Comparison of ENCODE assay signal across 20 mouse cellular contexts in genomic region chr1:62806014-62806413, GRCm38 (mm10).
A peak's percentile ranks its signal among the peaks of the same experiment; 100 is the strongest.
DNase-seq lines count a peak whose midpoint lies in the region; ATAC-seq and TF ChIP-seq lines count a peak whose summit lies in the region.
"Had no signal": no experiment of that assay in that cellular context is flagged by ENCODE, and none has a peak within 500 bp of the region (broad histone marks: within the 10 kb centered on the region; RNA-seq: fewer than 3 reads in every experiment).

No protein-coding gene starts in this region.

- H3K9me3 ChIP-seq in forebrain, embryonic 14.5 days (replicated peaks; ENCODE audit: control insufficient read depth, low read length) = no peaks in the 10 kb centered on the region
- H3K9me3 ChIP-seq in forebrain, postnatal 0 days (ENCODE audit: low read length) = no peaks in the 10 kb centered on the region
- no peaks in the 10 kb centered on the region for H3K9me3 ChIP-seq in hindbrain, postnatal 0 days (ENCODE audit: low read length)
- no peaks in the 10 kb centered on the region for H3K9me3 ChIP-seq in hindbrain, embryonic 13.5 days
- no peaks in the 10 kb centered on the region for H3K9me3 ChIP-seq in embryonic facial prominence, embryonic 14.5 days (ENCODE audit: control insufficient read depth, low read length)
- H3K9me3 ChIP-seq: forebrain, embryonic 13.5 days; heart, embryonic 13.5 days had no signal

- H3K36me3 ChIP-seq in forebrain, embryonic 14.5 days (ENCODE audit: control insufficient read depth, insufficient read depth, low read length) = no peaks in the 10 kb centered on the region
- H3K36me3 ChIP-seq in forebrain, postnatal 0 days (ENCODE audit: insufficient read depth) = no peaks in the 10 kb centered on the region
- no peaks in the 10 kb centered on the region for H3K36me3 ChIP-seq in hindbrain, postnatal 0 days (ENCODE audit: insufficient read depth, low read length)
- no peaks in the 10 kb centered on the region for H3K36me3 ChIP-seq in hindbrain, embryonic 13.5 days
- no peaks in the 10 kb centered on the region for H3K36me3 ChIP-seq in embryonic facial prominence, embryonic 14.5 days (ENCODE audit: control insufficient read depth, insufficient read depth, low read length)
- H3K36me3 ChIP-seq: heart, embryonic 13.5 days had no signal

- no peaks in the 10 kb centered on the region for H3K4me1 ChIP-seq in forebrain, embryonic 14.5 days (ENCODE audit: control insufficient read depth, insufficient read depth, low read length)
- H3K4me1 ChIP-seq in forebrain, postnatal 0 days (ENCODE audit: insufficient read depth) = no peaks in the 10 kb centered on the region
- no peaks in the 10 kb centered on the region for H3K4me1 ChIP-seq in hindbrain, postnatal 0 days (ENCODE audit: insufficient read depth, low read length)
- peaks cover 11% of the 10 kb centered on the region for H3K4me1 ChIP-seq in hindbrain, embryonic 13.5 days (replicated peaks)
- H3K4me1 ChIP-seq in embryonic facial prominence, embryonic 14.5 days (ENCODE audit: control insufficient read depth, insufficient read depth, low read length) = peaks cover 5% of the 10 kb centered on the region
- H3K4me1 ChIP-seq: forebrain, embryonic 13.5 days had no signal

- WGBS in forebrain, embryonic 14.5 days = 22% methylated on average over 1 of the region's 1 CpGs
- 4% methylated on average over 1 of the region's 1 CpGs for WGBS in forebrain, postnatal 0 days
- 19% methylated on average over 1 of the region's 1 CpGs for WGBS in hindbrain, postnatal 0 days
- 29% methylated on average over 1 of the region's 1 CpGs for WGBS in hindbrain, embryonic 13.5 days
- WGBS in embryonic facial prominence, embryonic 14.5 days = 17% methylated on average over 1 of the region's 1 CpGs

- no peaks in the 10 kb centered on the region for H3K27me3 ChIP-seq in forebrain, embryonic 14.5 days (replicated peaks; ENCODE audit: control insufficient read depth, insufficient read depth, low read length)
- H3K27me3 ChIP-seq in forebrain, postnatal 0 days (ENCODE audit: insufficient read depth, low read length) = no peaks in the 10 kb centered on the region
- H3K27me3 ChIP-seq in hindbrain, postnatal 0 days (ENCODE audit: insufficient read depth, low read length) = no peaks in the 10 kb centered on the region
- no peaks in the 10 kb centered on the region for H3K27me3 ChIP-seq in hindbrain, embryonic 13.5 days
- H3K27me3 ChIP-seq in embryonic facial prominence, embryonic 14.5 days (replicated peaks; ENCODE audit: control insufficient read depth, insufficient read depth, low read length) = no peaks in the 10 kb centered on the region
- H3K27me3 ChIP-seq: forebrain, embryonic 13.5 days; heart, embryonic 13.5 days; Patski had no signal

- no peak overlapping the region for H3K9ac ChIP-seq in forebrain, embryonic 14.5 days (ENCODE audit: low read length)
- no peak overlapping the region for H3K9ac ChIP-seq in forebrain, postnatal 0 days
- no peak overlapping the region for H3K9ac ChIP-seq in hindbrain, postnatal 0 days (replicated peaks; ENCODE audit: low read length)
- no peak overlapping the region for H3K9ac ChIP-seq in hindbrain, embryonic 13.5 days
- H3K9ac ChIP-seq in embryonic facial prominence, embryonic 14.5 days (ENCODE audit: low read depth, low read length) = no peak overlapping the region
- H3K9ac ChIP-seq: forebrain, embryonic 13.5 days; heart, embryonic 13.5 days had no signal

- no peak for TF ChIP-seq CTCF in forebrain, postnatal 0 days (IDR thresholded peaks at IDR 0.05; ENCODE audit: low read depth)
- TF ChIP-seq CTCF in hindbrain, postnatal 0 days (IDR thresholded peaks at IDR 0.05; ENCODE audit: low read depth) = no peak

- H3K4me2 ChIP-seq in forebrain, embryonic 14.5 days (ENCODE audit: low read length) = no peak overlapping the region
- H3K4me2 ChIP-seq in forebrain, postnatal 0 days (ENCODE audit: low read depth) = no peak overlapping the region
- H3K4me2 ChIP-seq in hindbrain, postnatal 0 days (ENCODE audit: low read depth, low read length) = no peak overlapping the region
- H3K4me2 ChIP-seq in hindbrain, embryonic 13.5 days = no peak overlapping the region
- H3K4me2 ChIP-seq in embryonic facial prominence, embryonic 14.5 days (ENCODE audit: low read depth, low read length) = no peak overlapping the region
- H3K4me2 ChIP-seq: forebrain, embryonic 13.5 days; heart, embryonic 13.5 days had no signal

- DNase-seq in forebrain, embryonic 14.5 days (ENCODE audit: low spot score) = peak; percentile 16
- no peak for DNase-seq in forebrain, postnatal 0 days
- DNase-seq in hindbrain, postnatal 0 days (ENCODE audit: low spot score) = peak; percentile 40
- DNase-seq in Muller cell, postnatal 12 days (ENCODE audit: inconsistent ontology term) = peak; percentile 57
- DNase-seq in embryonic facial prominence, embryonic 14.5 days (ENCODE audit: low spot score) = peak; percentile 77
- no peak for DNase-seq in spleen, postnatal 14 days (ENCODE audit: low spot score in 2 of 2)
- DNase-seq: adrenal gland, postnatal 14 days; cerebellum, adult 18-20 months; cerebellum, adult 9-11 months; cerebellum, postnatal 36 days; gastrocnemius, postnatal 36 days; heart, adult 11 months; heart, postnatal 36 days had no signal

- H3K27ac ChIP-seq in forebrain, embryonic 14.5 days (ENCODE audit: low read depth, low read length) = no peak overlapping the region
- no peak overlapping the region for H3K27ac ChIP-seq in forebrain, postnatal 0 days (ENCODE audit: low read depth, low read length)
- no peak overlapping the region for H3K27ac ChIP-seq in hindbrain, postnatal 0 days
- no peak overlapping the region for H3K27ac ChIP-seq in hindbrain, embryonic 13.5 days
- peak overlapping the region; percentile 31; the same call in 1 of the 2 replicates for H3K27ac ChIP-seq in embryonic facial prominence, embryonic 14.5 days (replicated peaks; ENCODE audit: low read depth, low read length)
- H3K27ac ChIP-seq: forebrain, embryonic 13.5 days; heart, embryonic 13.5 days had no signal

- no peak for ATAC-seq in forebrain, embryonic 14.5 days
- no peak for ATAC-seq in forebrain, postnatal 0 days
- ATAC-seq in hindbrain, postnatal 0 days = no peak
- ATAC-seq in hindbrain, embryonic 13.5 days (ENCODE audit: low FRiP score) = no peak
- no peak for ATAC-seq in embryonic facial prominence, embryonic 14.5 days (ENCODE audit: low read depth)
- ATAC-seq: activated CD4-positive, CD25-positive, alpha-beta regulatory T cell, adult 4 months; forebrain, embryonic 13.5 days; inflammation-experienced regulatory T-cells, adult 6 months; intestine, postnatal 0 days; Patski had no signal

- no peak overlapping the region for H3K4me3 ChIP-seq in forebrain, embryonic 14.5 days (ENCODE audit: low read depth, low read length)
- H3K4me3 ChIP-seq in forebrain, postnatal 0 days (ENCODE audit: low read depth, low read length) = no peak overlapping the region
- H3K4me3 ChIP-seq in hindbrain, postnatal 0 days (ENCODE audit: low read length) = no peak overlapping the region
- H3K4me3 ChIP-seq in hindbrain, embryonic 13.5 days = no peak overlapping the region
- no peak overlapping the region for H3K4me3 ChIP-seq in embryonic facial prominence, embryonic 14.5 days (ENCODE audit: low read depth, low read length)
- H3K4me3 ChIP-seq: forebrain, embryonic 13.5 days; heart, embryonic 13.5 days had no signal

Comparison
In these comparisons a context has a peak if more than half of its experiments do, and no peak if none do; other contexts are left out.
1. DNase-seq: peak in forebrain, embryonic 14.5 days (single experiment), hindbrain, postnatal 0 days (single experiment), Muller cell, postnatal 12 days (single experiment) and embryonic facial prominence, embryonic 14.5 days (single experiment); none in forebrain, postnatal 0 days (single experiment) and spleen, postnatal 14 days (0 of 2).